Mouse (Mus musculus): ENCODE measurements at regions not wholly inside any gene's neighbourhood (a gene's known extent, or its start where the extent isn't known, plus 50 kb on each side); places are given as distances from the start of the nearest gene placed in this dataset.

GRCm38 (mm10) chr8:44744991-44745658 is 190.1 kb upstream of the Fat1 start:
- ATAC-seq (ENCODE audit: low FRiP score) (peak; percentile 77), DNase-seq (ENCODE audit: low spot score, missing footprints) (no peak)
- H3K27me3 ChIP-seq (ENCODE audit: control insufficient read depth, insufficient read depth, low read length) = no peaks in the 10 kb centered on the region
- H3K4me2 ChIP-seq = no peak overlapping the region
- H3K4me3 ChIP-seq (ENCODE audit: low read depth, low read length) = no peak overlapping the region
- H3K9me3 ChIP-seq (ENCODE audit: control insufficient read depth, low read length) = no peaks in the 10 kb centered on the region
- WGBS = 64% methylated on average over 12 of the region's 12 CpGs
- H3K36me3 ChIP-seq (ENCODE audit: control insufficient read depth, insufficient read depth, low read length) = no peaks in the 10 kb centered on the region
- no peak overlapping the region for H3K9ac ChIP-seq (ENCODE audit: low read length)
- H3K4me1 ChIP-seq (ENCODE audit: control insufficient read depth, insufficient read depth, low read length) = no peaks in the 10 kb centered on the region
- H3K27ac ChIP-seq (ENCODE audit: low read depth, low read length) = no peak overlapping the region

DNA sequence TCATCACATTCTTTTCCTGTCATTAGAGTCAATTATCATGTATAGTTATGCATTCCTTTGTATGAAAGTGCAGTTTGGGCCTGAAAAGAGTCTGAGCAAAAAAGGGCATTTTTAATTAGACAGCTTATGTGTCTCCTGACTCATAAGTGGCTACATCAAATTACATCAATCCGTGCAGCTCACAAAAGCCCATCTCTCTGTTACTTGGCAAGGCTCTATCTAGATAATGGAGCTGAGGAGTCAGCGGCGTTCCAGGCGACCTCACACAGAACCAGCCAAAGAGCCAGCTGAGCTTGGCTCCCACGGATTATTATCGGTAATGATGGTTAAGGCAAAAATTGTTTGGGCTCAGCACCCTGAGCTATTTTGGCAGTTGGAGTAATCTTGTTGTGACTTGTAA is 176.5 kb upstream of the Fat1 start:
- Histone ChIP-seq H3K4me3 (ENCODE audit: low read depth, low read length) (no peak overlapping the region), H3K4me1 (ENCODE audit: control insufficient read depth, insufficient read depth, low read length) (no peaks in the 10 kb centered on the region), H3K36me3 (ENCODE audit: control insufficient read depth, insufficient read depth, low read length) (no peaks in the 10 kb centered on the region), H3K9me3 (ENCODE audit: control insufficient read depth, low read length) (no peaks in the 10 kb centered on the region), H3K27me3 (ENCODE audit: control insufficient read depth, insufficient read depth, low read length) (no peaks in the 10 kb centered on the region), H3K27ac (ENCODE audit: low read depth, low read length) (no peak overlapping the region), H3K9ac (ENCODE audit: low read length) (no peak overlapping the region), H3K4me2 (no peak overlapping the region)
- 78% methylated on average over 6 of the region's 6 CpGs for whole genome bisulfite sequencing
- no peak for DNase-seq (ENCODE audit: low spot score, missing footprints)
- no peak for ATAC-seq (ENCODE audit: low FRiP score)

GRCm38 (mm10) chr8:44762731-44763130 is 172.5 kb upstream of the Fat1 start:
- no peak for DNase-seq (ENCODE audit: low spot score, missing footprints)

DNA sequence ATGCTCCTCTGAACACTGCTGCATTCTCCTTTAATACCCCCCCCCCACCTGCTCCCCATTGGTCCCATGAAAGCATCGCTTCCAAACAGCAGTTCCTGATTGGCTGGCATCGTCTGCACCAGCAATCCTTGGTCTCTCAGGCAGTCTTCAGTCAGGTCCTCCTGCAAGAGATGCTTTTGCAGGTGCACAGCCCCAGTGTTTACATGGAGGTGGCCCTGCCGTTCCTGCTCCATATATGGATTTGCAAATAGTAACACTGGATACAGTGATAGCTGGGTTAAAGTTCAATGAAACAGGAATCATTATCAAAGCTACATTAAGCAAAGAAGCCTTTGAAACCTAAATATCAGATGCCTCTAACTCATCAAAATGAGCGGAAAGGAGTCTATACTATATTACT is 170.1 kb upstream of the Fat1 start:
- Histone ChIP-seq H3K9ac (ENCODE audit: low read length) (no peak overlapping the region), H3K27me3 (ENCODE audit: control insufficient read depth, insufficient read depth, low read length) (no peaks in the 10 kb centered on the region), H3K4me3 (ENCODE audit: low read depth, low read length) (no peak overlapping the region), H3K4me2 (no peak overlapping the region), H3K27ac (ENCODE audit: low read depth, low read length) (no peak overlapping the region), H3K9me3 (ENCODE audit: control insufficient read depth, low read length) (no peaks in the 10 kb centered on the region), H3K4me1 (ENCODE audit: control insufficient read depth, insufficient read depth, low read length) (no peaks in the 10 kb centered on the region), H3K36me3 (ENCODE audit: control insufficient read depth, insufficient read depth, low read length) (no peaks in the 10 kb centered on the region)
- no peak for DNase-seq (ENCODE audit: low spot score, missing footprints)
- WGBS = 80% methylated on average over 4 of the region's 4 CpGs
- ATAC-seq (ENCODE audit: low FRiP score) = no peak

More at GRCm38 (mm10) chr8:44762731-44763130, 172.5 kb upstream of the Fat1 start:
- H3K9me3 ChIP-seq (ENCODE audit: control insufficient read depth, low read length) = no peaks in the 10 kb centered on the region
- no peak overlapping the region for H3K27ac ChIP-seq (ENCODE audit: low read depth, low read length)
- H3K36me3 ChIP-seq (ENCODE audit: control insufficient read depth, insufficient read depth, low read length) = no peaks in the 10 kb centered on the region
- no peak overlapping the region for H3K4me3 ChIP-seq (ENCODE audit: low read depth, low read length)
- no peaks in the 10 kb centered on the region for H3K4me1 ChIP-seq (ENCODE audit: control insufficient read depth, insufficient read depth, low read length)
- 94% methylated on average over 10 of the region's 10 CpGs for WGBS
- ATAC-seq (ENCODE audit: low FRiP score) = no peak
- H3K9ac ChIP-seq (ENCODE audit: low read length) = no peak overlapping the region
- H3K27me3 ChIP-seq (ENCODE audit: control insufficient read depth, insufficient read depth, low read length) = no peaks in the 10 kb centered on the region
- H3K4me2 ChIP-seq = no peak overlapping the region

- H3K4me1 ChIP-seq (ENCODE audit: control insufficient read depth, insufficient read depth, low read length) = no peaks in the 10 kb centered on the region
- DNase-seq (ENCODE audit: low spot score, missing footprints) (no peak), ATAC-seq (ENCODE audit: low FRiP score) (no peak)
- H3K27ac ChIP-seq (ENCODE audit: low read depth, low read length) = no peak overlapping the region
- WGBS = 83% methylated on average over 5 of the region's 5 CpGs
- H3K27me3 ChIP-seq (ENCODE audit: control insufficient read depth, insufficient read depth, low read length) = no peaks in the 10 kb centered on the region
- no peaks in the 10 kb centered on the region for H3K36me3 ChIP-seq (ENCODE audit: control insufficient read depth, insufficient read depth, low read length)
- no peak overlapping the region for H3K9ac ChIP-seq (ENCODE audit: low read length)
- no peak overlapping the region for H3K4me2 ChIP-seq
- no peak overlapping the region for H3K4me3 ChIP-seq (ENCODE audit: low read depth, low read length)
- H3K9me3 ChIP-seq (ENCODE audit: control insufficient read depth, low read length) = no peaks in the 10 kb centered on the region
These were observed 169.6 kb upstream of the Fat1 start for GRCm38 (mm10) chr8:44765677-44766076.

DNA sequence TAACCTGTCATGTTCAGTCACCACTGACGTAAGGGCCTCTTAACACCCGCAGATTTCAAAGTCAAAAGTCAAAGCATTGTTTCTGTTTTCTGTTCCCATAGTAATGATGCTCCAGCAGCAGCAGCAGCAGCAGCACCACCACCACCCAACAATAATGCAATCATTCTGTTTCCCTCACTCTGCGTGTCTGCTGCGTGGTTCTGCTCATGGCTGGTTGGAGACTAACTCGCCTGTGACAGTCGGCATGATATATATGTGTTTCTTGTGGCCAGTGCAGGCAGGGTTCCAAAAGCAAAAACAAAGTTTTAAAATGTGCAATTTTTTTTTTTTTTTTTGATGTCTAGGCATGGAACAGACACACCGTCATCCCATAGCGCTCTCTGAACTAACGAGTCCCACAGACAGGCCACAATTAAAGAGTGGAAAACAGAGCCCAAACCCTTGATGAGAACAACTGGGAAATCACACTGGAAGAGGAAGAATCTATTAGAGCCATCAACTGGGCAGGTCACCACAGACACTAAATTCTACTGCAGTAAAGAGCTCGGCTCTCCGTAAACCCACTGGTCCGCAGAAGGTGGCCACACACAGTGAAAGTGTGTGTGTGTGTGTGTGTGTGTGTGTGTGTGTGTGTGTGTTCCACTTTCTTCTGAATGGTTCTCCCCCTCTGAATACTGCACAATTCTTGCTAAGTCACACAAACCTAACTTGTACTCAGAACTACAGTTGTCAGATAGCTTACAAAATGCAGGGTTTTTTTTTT is 169.0 kb upstream of the Fat1 start:
- ATAC-seq (ENCODE audit: low FRiP score) (no peak), DNase-seq (ENCODE audit: low spot score, missing footprints) (no peak)

GRCm38 (mm10) chr8:44767271-44767670 is 168.0 kb upstream of the Fat1 start:
- ATAC-seq (ENCODE audit: low FRiP score) = no peak
- H3K9me3 ChIP-seq (ENCODE audit: control insufficient read depth, low read length) = no peaks in the 10 kb centered on the region
- H3K4me2 ChIP-seq = no peak overlapping the region
- H3K36me3 ChIP-seq (ENCODE audit: control insufficient read depth, insufficient read depth, low read length) = no peaks in the 10 kb centered on the region
- no peaks in the 10 kb centered on the region for H3K27me3 ChIP-seq (ENCODE audit: control insufficient read depth, insufficient read depth, low read length)
- no peak overlapping the region for H3K4me3 ChIP-seq (ENCODE audit: low read depth, low read length)
- H3K27ac ChIP-seq (ENCODE audit: low read depth, low read length) = no peak overlapping the region
- 86% methylated on average over 4 of the region's 4 CpGs for WGBS
- no peak overlapping the region for H3K9ac ChIP-seq (ENCODE audit: low read length)
- no peak for DNase-seq (ENCODE audit: low spot score, missing footprints)
- H3K4me1 ChIP-seq (ENCODE audit: control insufficient read depth, insufficient read depth, low read length) = no peaks in the 10 kb centered on the region

More for the DNA sequence above, 169.0 kb upstream of the Fat1 start:
- no peaks in the 10 kb centered on the region for H3K9me3 ChIP-seq (ENCODE audit: control insufficient read depth, low read length)
- no peak overlapping the region for H3K9ac ChIP-seq (ENCODE audit: low read length)
- H3K4me3 ChIP-seq (ENCODE audit: low read depth, low read length) = no peak overlapping the region
- H3K4me1 ChIP-seq (ENCODE audit: control insufficient read depth, insufficient read depth, low read length) = no peaks in the 10 kb centered on the region
- no peak overlapping the region for H3K27ac ChIP-seq (ENCODE audit: low read depth, low read length)
- no peak overlapping the region for H3K4me2 ChIP-seq
- 87% methylated on average over 12 of the region's 12 CpGs for WGBS
- H3K36me3 ChIP-seq (ENCODE audit: control insufficient read depth, insufficient read depth, low read length) = no peaks in the 10 kb centered on the region
- H3K27me3 ChIP-seq (ENCODE audit: control insufficient read depth, insufficient read depth, low read length) = no peaks in the 10 kb centered on the region

DNA sequence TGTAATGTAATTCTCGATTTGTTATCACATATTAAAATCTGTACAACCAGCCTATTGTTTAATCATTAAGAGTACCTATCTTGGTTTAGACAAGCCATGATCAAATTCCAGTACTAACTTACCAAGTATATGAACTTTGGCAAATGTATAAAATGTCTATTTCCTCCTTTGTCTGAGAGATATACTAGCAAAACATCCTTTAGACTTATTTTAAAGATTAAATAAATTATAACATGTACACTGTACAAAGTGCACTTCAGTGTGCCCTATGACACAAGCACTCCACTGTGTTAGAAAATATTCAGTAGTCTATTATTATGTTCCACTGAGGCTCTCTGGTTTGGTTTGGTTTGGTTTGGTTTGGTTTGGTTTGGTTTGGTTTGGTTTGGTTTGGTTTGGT is 156.0 kb upstream of the Fat1 start:
- Histone ChIP-seq H3K4me2 (no peak overlapping the region), H3K9ac (ENCODE audit: low read length) (no peak overlapping the region), H3K27me3 (ENCODE audit: control insufficient read depth, insufficient read depth, low read length) (no peaks in the 10 kb centered on the region), H3K27ac (ENCODE audit: low read depth, low read length) (no peak overlapping the region), H3K4me3 (ENCODE audit: low read depth, low read length) (no peak overlapping the region), H3K9me3 (ENCODE audit: control insufficient read depth, low read length) (no peaks in the 10 kb centered on the region), H3K36me3 (ENCODE audit: control insufficient read depth, insufficient read depth, low read length) (no peaks in the 10 kb centered on the region), H3K4me1 (ENCODE audit: control insufficient read depth, insufficient read depth, low read length) (no peaks in the 10 kb centered on the region)
- DNase-seq (ENCODE audit: low spot score, missing footprints) = no peak
- ATAC-seq (ENCODE audit: low FRiP score) = no peak
- 84% methylated on average over 1 of the region's 1 CpGs for WGBS

DNA sequence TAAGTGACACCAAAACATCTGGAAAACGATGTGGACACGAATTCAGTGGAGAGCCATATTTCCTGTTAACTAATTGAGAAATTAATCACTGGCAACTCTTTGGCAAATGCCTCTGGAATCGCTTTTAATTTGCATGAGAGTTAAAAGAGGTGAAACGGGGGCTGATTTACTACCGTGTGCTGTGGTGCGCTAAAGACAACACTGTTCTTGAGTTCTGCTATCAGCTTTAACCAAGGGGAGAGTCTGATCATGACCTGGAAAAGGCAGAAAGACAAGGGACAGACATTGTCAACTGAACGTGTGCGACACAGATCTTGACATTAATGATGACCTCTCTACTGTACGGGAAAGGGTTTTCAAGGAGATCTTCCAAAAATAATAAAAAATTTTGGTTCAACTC is 152.8 kb upstream of the Fat1 start:
- ATAC-seq (ENCODE audit: low FRiP score) = no peak
- 97% methylated on average over 9 of the region's 9 CpGs for WGBS
- Histone ChIP-seq H3K4me1 (ENCODE audit: control insufficient read depth, insufficient read depth, low read length) (no peaks in the 10 kb centered on the region), H3K27ac (ENCODE audit: low read depth, low read length) (no peak overlapping the region), H3K36me3 (ENCODE audit: control insufficient read depth, insufficient read depth, low read length) (no peaks in the 10 kb centered on the region), H3K27me3 (ENCODE audit: control insufficient read depth, insufficient read depth, low read length) (no peaks in the 10 kb centered on the region), H3K4me3 (ENCODE audit: low read depth, low read length) (no peak overlapping the region), H3K9me3 (ENCODE audit: control insufficient read depth, low read length) (no peaks in the 10 kb centered on the region), H3K9ac (ENCODE audit: low read length) (no peak overlapping the region), H3K4me2 (no peak overlapping the region)
- no peak for DNase-seq (ENCODE audit: low spot score, missing footprints)

Data from midbrain, embryonic 11.5 days (tissue).